Mouse (Mus musculus): ENCODE measurements at regions not wholly inside any gene's neighbourhood (a gene's known extent, or its start where the extent isn't known, plus 50 kb on each side); places are given as distances from the start of the nearest gene placed in this dataset.

- no peak for DNase-seq
Observed at GRCm38 (mm10) chr17:47983286-47983685, 54.8 kb downstream of the 1700122O11Rik start.

GRCm38 (mm10) chr17:47981556-47982027, 56.5 kb downstream of the 1700122O11Rik start:
- no peak for DNase-seq

- DNase-seq = no peak
Observed at GRCm38 (mm10) chr17:47979266-47979665, 54.8 kb upstream of the Foxp4 start.

DNA sequence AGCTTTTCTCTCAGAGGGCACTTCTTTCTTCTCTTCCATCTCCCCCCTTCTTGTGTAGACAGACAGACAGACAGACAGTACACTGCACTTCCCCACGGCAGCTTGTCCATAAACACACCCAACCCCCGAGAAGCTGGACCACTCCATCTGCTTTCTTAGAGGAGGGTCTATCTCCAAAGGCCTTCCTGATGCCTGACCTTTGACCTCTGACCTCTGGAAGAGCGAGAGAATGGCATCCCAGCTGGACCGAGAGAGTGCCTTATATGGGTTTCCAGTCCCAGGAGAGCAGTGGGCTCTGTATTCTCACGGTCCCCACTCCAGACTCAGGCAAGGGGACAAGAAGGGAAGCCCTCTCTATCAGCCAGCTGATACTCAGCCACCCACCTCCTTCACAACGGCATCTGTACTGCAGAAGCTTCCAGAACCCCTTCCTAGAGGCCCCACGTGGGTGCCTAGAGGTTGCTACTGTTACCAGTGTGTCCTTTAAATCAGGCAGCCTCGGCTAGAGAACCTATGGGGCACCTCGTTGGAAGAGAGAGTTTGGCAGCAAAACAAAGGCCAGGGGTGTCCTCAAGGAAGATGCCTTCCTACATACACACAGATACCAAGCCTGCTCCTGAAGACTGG, 54.1 kb upstream of the Foxp4 start:
- no peak for DNase-seq

DNA sequence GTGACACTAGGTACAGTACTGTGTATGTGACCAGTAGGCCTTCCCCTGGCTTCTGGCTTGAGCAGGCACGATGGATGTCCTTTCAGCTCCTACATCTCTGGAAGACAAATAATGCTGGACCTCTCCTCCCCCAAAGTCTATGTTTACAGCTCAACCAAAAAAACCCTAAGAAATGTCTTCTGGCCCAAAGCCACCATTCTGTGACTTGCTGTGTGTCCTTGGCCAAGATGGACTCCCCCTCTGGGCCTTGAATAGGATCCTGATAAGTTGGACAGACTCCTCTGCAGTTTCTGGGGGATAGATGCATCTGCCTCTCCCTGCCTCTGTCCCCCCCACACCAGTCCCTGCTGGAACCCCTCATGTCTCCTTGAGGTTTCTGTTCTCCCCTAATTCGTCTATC, 53.6 kb upstream of the Foxp4 start:
- no peak for DNase-seq

- no peak for DNase-seq
Observed at GRCm38 (mm10) chr17:47976999-47977357, 52.5 kb upstream of the Foxp4 start.

- peak; percentile 67 for DNase-seq
Observed at GRCm38 (mm10) chr17:47976061-47976998, 51.9 kb upstream of the Foxp4 start.

DNA sequence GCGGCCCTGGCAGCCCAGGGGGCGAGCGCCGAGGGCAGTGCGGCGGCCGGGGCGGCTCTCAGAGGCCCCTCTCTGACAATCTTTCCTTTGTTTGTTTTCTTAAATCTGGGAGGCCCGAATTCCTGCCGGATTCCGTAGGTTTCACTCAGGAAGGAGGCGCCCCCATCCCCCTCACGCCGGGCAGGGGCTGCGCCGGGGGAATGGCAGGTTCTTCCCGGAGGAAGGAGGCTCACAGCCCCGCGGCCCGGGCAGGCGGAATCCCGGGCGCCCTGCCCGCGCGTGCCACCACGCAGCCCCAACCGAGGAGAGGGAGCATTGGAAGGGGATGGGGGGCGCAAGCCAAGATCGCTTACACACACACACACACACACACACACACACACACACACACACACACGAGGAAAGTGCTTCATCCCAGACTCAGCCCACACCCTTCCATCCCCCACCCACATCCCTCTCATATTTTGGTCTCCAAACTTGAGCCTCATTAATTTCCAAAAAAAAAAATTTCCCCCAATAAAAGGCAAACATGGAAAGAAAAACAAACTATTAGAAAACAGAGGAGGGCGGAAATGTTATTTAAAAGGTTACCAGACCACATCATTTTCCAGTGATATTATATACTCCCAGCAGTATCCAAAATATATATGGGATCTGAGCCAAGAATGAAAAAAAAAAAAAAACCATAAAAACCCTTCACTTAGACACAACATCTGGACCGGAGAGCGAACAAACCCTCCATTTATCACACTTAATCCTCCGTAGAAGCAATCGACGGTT, 51.0 kb upstream of the Foxp4 start:
- DNase-seq = no peak

- peak; percentile 57 for DNase-seq
Observed at GRCm38 (mm10) chr17:47974503-47974902, 50.1 kb upstream of the Foxp4 start.

Data from kidney, adult 9 months (tissue).